Mouse (Mus musculus): ENCODE measurements around the gene Gm20388.
A peak's percentile ranks its signal among the peaks of the same experiment; 100 is the strongest.
"Not testable (repeated sequence)": the region's sequence is repeated elsewhere in the genome, so short reads cannot be mapped to it uniquely, and the experiment has no call there.

Gene Gm20388

DNA sequence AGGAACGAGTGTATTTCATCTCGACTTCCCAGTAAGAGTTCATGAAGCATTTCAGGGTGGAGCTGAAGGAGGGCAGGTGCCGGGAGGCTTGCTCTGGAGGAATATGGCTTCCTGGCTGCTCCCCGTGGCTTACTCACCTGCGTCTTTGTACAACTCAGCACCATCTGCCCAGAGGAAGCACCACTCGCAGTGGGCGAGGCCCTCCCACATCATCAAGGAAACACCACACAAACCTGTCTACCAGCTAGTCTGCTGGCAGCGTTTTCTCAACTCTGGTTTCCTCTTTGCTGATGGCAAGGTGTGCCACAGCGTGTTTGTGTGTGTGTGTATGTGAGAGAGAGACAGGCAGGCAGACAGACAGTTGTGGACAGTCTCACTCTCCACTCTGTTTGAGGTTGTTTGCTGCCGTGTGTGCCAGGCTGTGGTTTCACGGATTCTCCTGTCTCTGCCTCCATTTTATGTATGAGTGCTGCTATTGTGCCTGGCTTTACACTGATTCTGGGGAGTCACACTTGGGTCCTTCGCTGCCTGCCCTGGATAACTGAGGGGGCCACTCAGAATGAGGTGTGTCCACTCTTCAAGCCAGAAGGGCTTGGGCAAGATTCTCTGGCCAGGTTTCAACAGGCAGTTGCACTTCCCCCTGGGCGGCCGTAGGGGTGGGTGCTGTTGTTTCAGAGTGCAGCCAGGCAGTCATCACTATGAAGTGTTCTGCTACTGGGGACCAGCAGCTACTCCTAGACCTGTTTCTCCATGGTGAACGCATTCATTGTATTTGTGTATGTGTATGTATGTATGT lies 3580.8 kb downstream of the Gm20388 start:
- no peak for DNase-seq (ENCODE audit: low spot score in 2 of 2)

DNA sequence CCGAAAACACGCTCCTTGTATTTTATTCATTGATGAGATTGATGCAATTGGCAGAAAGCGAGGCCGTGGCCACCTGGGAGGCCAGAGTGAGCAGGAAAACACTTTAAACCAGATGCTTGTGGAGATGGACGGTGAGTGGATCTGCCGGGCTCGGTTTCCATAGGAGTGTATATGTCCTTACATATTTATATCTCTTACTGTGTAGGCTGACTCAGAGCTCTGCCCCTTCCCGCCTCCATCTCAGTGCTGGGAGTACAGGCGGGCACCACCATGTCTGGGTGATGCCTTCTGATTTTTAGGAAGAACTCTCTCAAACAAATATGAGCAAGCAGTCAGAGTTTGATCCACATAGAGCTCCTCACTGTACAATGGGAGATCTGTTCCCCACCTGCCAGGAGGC lies 3582.3 kb downstream of the Gm20388 start:
- no peak for DNase-seq (ENCODE audit: low spot score in 2 of 2)

DNA sequence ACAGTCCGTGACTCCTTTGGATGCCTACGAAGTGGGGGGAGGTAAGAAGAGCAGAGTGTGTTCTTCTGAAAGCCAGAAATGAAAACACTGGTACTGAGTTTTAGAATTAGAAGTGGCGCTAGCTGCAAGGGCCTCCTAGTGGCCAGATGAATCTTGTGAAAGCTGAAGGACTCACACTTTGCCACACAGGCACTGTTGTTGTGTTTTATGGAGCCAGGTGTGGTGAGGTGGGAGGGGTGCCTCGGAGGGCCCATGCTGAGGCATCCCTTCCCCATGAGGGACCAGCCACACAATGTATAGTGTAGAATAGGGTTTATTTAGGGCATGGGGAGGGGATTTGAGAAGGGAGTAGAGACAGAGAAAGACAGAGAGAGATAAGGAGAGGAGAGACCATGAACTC lies 3587.1 kb downstream of the Gm20388 start:
- DNase-seq (ENCODE audit: low spot score in 2 of 2): no peak

DNA sequence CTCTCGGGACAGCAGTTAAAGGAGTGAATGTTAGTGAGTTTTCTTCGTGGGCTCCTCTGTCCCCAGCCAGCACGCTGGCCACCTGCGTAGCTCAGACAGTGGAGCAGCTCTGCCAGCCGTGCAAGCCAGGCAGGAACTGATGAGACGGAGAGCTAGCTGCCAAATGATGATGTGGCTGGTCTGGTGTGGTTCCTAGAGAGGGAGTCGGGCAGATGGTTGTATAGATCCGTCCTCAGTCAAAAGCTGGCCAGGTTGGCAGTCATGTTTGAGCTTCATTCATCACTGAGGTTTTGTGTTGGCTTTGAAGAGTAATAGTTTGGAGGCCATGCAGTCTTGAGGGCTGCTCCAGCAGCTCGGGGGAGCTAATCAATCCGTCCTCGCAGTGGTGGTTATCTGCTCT lies 3588.3 kb downstream of the Gm20388 start:
- DNase-seq (ENCODE audit: low spot score in 2 of 2): no peak

DNA sequence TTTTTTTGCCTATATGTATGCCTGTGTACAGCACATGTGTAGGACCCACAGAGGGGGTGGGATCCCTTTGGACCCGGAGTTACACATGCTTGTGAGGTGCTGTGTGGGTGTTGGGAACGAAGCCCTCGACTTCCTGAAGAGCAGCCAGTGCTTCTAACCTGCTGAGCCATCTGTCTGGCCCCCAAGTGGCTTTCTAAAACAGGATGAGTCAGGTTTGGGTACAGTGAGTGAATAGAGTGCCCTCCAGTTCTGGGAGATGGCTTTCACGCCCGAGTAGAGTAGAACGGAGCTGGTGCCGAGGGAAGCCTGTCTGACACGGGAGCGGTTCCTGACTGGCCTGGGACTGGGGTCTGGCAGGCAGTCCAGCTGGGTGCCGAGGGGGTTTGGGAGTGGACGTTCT lies 3588.9 kb downstream of the Gm20388 start:
- no peak for DNase-seq (ENCODE audit: low spot score in 2 of 2)

DNA sequence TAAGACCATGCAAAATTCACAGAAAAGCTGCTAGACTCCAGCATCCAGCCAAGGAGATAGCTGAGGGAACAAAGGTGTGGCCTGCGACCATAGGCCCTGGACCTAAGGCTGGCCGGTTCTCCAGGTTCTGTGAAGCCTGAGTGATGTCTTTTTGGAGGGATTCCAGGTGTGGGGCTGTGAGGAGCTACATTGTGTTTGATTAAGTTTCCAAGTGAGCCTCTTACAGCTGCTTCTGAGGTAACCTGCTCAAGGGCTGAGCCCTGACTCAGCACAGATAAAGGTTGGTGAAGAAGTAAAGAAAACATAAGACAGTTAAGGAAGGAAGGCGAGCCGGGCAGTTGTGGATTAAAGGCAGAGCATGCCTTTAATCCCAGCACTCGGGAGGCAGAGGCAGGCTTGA lies 3591.6 kb downstream of the Gm20388 start:
- no peak for DNase-seq (ENCODE audit: low spot score in 2 of 2)

DNA sequence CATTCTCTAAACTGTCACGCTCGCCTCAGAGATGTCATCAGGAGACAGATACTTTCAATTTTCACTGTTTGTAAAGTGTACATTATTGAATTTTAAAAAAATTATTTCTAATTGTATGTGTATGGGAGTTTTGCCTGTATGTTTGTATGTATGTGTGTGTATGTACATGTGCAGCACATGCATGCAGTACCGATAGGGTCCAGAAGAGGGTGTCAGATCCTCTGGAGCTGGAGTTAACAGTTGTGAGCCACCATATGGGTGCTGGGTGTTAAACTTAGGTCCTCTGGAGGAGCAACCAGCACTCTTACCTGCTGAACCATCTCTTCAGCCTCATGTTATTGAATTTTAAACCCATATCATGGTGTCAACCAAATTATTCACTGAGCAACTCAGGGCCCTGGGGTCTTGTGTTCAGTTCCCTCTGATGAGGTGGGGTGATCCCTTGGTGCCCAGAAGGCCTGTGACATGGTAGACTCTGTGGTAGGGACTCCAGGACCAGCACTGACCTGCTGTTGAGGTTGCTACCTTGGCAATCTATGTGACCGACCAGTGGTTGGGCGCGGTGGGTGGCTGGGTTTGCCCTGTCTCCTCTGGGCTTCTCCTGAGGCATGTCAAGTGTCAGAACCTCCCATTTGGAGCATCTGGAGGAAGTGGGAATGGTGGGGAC lies 3593.3 kb downstream of the Gm20388 start:
- DNase-seq (ENCODE audit: low spot score in 2 of 2): no peak

DNA sequence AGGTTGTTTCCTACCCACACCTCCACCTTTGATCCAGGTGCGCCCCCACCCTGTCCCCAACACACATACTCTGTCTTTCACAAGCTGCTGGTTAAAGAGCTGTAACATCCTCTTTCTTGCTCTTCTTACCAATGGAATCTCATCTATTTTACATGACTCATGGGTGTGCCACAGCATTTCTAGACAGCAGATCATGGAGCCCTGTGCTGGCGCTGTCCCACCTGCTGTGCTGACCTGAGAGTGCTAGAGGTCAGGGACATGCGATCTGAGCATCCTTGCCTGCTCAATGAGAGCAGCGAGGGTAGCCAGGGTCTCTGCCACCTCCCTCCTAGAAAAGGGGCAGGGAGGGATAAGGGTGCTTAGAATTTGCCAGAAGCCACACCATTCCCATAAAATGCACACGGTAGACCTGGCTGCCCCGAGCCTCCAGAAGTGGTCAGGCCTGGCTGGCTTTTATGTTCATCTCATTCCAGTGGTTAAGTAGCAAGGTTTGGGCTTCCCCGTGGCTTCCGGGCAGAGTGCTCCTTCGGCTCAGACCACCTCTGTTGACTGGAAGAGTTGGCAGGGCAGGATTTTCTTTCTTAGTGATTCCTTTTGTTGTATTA lies 3594.1 kb downstream of the Gm20388 start:
- no peak for DNase-seq (ENCODE audit: low spot score in 2 of 2)

DNA sequence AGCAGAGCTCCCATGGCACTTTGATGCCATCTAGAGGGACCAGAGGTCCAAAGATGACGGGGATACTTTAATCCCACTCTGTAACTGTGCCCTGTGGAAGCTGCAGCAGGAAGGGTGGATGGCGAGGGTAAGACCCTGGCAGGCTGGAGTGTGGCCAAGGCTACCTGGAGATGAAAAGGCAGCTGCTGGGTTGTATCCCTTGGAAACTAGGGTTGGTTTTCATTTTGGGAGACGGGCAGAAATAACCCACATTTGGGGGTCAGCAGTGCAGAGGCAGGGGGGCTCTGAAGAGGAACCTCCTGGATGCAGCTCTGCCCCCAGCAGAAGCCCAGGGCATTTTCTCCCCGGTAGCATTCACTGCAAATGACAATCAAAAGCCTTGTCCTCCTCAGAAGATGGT lies 3594.6 kb downstream of the Gm20388 start:
- no peak for DNase-seq (ENCODE audit: low spot score in 2 of 2)

DNA sequence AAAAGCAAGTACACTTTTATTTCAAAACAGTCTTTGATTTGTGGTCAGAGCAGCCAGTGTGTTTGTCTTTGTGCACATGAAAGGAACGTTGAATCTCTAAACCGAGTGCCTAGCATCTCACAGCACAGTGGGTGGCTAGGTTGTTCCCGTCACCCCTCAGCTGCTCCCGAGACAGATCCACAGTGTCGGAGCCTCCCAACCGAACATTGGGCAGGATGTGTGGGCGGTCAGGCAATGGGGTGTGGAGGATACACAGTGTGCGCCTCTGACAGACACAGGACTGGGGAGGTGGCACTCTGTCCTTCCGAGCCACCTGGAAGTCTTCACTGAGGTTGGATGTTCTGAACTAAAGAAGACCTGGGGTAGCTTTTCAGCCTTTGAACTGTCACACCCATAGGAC lies 3595.1 kb downstream of the Gm20388 start:
- no peak for DNase-seq (ENCODE audit: low spot score in 2 of 2)

DNA sequence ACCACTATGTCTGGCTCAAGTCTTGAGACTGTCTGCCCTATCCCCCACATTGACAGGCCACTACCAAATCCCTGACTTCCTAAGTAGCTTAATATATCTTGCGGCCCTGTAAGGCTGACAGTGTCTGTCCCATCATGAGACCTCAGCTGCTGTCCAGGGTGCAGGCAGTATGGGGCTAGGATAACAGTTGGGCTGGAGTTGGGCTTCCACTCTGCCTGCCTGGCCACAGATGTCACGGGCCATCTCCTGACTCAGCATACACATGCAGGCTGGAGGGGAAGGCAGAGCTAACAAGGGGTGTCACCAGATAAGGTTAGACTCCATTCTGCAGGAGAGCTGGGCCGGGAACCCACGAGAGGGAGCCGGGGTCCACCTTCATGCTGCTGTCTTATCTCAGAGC lies 3596.5 kb downstream of the Gm20388 start:
- DNase-seq (ENCODE audit: low spot score in 2 of 2): no peak

DNA sequence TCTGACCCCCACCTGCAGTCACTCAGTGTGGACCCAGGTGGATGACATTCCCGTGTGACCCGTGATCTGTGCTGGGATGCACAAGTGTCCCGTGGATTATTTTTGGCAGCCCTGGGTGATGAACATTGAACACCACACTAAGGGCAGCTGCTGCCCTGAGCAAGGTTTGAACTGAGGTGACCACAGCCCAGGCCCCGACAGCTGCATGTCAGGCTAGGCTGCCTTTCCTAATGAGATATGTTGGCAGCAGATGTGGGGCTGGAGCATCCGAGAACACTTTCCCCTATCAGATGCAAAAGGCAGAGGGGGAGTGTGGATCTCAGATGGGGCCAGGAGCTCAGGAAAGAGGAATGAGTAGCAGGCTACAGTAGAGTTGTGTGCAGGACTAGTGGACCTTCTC lies 3600.2 kb downstream of the Gm20388 start:
- DNase-seq (ENCODE audit: low spot score in 2 of 2): no peak

DNA sequence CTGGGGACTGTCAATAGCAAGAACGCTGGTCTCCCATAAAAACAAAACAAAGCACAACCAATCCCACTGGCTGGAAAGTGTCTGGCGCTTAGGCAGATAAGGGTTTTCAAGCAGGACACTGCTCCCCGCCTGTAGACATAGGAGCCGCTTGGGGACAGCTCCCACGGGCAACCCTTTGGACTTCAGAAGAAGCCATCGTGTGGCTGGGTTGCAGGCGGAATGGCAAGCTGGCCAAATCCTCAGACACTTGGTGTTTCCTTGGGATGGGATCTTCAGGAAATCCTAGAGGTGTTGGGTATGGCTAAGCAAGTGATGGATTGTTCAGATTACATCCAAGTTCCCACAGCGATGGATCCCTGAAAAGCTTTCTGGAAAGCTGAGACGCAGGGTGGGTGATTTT lies 3603.5 kb downstream of the Gm20388 start:
- no peak for DNase-seq (ENCODE audit: low spot score in 2 of 2)

DNA sequence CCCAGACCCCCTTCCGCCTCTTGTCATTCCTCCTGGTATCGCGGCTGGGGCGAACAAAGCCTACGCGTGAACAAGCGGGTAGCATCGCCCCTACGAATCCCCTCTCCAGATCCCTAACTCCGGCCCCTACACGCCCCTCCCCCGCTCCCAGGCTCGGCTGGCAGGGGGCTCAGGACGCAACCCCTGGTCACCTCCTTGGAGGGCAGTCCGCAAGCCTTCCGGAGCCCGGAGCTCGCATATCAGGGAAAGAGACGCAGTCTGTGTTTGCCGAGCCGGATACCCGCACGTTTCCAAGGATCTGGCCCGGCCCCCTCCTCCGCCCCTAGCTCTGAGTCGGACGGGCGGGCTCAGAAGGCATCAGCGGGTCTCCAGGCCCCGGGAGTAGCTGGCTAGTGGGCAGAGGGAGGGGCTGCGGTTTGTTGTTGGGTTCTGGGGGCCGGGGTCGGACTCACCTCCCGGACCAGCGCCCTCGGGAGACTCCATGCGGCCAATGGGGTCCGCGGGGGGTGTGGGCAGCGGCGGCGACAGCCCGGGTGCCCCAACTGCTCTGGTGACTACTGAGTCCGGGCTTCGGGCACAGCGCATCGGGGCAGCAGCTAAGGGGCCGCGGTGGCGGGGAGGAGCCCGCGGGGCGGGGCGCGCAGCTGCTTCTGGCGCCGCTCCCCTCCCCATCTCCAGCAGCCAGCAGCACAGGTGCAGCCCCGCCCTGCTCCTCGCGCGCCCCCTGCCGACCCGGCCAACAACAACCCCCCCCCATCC lies 3604.3 kb downstream of the Gm20388 start, which contains the start of gene Dbndd1:
Gene Dbndd1, minus strand, starts transcription at position 683 of the 759 bp plus-strand sequence.
- peak; percentile 47 to 81 for DNase-seq (ENCODE audit: low spot score in 2 of 2)

DNA sequence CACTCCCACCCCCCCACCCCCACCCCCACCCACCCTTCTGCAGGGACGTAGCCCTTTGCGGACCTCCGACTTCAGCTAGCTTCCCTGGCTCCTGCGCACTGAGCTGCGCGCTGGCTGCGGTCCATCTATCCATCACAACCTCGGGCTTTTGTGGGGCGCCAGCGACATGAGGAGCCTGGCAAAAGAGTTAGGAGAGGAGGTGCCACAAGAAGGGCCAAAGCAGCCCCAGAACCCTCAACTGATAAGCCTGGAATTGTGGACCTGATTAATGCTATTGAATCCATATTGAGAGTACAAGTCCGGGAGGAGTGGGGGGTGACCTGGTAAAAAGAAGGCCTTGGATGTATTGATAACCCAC lies 3604.9 kb downstream of the Gm20388 start:
- DNase-seq (ENCODE audit: low spot score in 2 of 2): no peak

DNA sequence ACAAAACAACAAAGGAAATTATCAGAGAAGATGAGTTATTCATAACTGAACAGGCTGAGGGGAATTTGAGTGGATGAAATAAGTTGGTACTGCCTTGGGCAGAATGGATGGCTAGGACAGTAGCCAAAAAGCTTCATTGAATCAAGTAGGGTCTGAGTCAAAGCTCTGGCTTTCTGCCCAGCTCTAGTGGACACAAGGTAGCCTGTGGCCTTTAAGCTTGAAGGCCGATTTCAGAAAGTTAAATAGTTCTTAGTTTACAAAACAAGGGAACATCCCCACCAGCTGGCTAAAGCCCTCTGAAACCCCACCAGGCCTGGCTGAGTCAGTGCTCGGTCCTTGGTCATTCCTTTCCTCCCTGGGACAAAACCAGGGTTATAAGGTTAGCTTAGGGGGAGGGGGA lies 3606.0 kb downstream of the Gm20388 start:
- no peak for DNase-seq (ENCODE audit: low spot score in 2 of 2)

DNA sequence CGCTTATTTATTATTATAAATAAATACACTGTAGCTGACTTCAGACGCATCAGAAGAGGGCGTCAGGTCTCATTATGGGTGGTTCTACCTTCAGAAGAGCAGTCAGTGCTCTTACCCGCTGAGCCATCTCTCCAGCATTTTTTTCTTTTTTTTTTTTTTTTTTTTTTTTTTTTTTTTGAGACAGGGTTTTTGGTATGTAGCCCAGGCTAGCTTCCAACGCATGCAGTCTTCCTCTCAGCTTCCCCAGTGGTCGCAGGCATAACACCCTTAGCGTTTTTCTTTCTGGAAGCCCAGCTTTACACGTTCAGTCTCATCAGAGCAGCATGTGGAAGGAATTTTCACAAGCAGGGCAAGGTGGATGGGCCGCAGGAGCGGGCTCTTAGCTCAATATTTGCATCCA lies 3607.5 kb downstream of the Gm20388 start:
- no peak for DNase-seq (ENCODE audit: low spot score in 2 of 2)

DNA sequence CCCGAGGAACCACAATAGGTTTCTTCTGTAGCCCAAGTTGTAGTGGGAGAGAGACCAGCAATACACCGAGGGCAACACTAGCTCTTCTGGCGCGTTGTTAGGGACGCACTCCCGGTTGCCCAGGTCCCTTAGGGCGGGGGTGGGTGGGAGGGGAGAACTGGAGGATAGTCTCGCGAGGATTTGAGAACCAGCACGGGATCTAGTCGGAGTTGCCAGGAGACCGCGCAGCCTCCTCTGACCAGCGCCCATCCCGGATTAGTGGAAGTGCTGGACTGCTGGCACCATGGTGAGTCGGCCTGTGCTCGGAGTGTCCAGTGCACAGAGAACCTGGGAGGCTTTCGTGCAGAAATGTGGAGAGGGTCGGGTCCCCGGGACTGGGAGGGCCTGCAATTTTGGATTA lies 3608.0 kb downstream of the Gm20388 start, which contains the start of gene Gas8:
Gene Gas8, plus strand, starts transcription at position 168 of the 400 bp plus-strand sequence.
- peak; percentile 75 to 84 for DNase-seq (ENCODE audit: low spot score in 2 of 2)

DNA sequence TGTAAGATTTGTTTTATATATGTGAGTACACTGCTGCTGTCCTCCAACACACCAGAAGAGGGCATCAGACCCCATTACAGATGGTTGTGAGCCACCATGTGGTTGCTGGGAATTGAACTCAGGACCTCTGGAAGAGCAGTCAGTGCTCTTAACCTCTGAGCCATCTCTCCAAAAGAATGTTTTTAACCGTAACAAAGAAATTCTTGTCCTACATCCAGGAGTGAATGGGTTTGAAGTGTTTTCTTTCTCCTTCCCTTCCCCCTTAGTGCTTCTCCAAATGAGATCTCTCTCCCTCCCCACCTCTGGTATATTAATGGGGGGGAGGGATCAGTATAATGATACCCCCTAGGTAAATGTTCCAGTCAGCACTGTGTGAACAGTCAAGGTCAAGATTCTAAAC lies 3609.4 kb downstream of the Gm20388 start:
- DNase-seq (ENCODE audit: low spot score in 2 of 2): not testable (repeated sequence)

DNA sequence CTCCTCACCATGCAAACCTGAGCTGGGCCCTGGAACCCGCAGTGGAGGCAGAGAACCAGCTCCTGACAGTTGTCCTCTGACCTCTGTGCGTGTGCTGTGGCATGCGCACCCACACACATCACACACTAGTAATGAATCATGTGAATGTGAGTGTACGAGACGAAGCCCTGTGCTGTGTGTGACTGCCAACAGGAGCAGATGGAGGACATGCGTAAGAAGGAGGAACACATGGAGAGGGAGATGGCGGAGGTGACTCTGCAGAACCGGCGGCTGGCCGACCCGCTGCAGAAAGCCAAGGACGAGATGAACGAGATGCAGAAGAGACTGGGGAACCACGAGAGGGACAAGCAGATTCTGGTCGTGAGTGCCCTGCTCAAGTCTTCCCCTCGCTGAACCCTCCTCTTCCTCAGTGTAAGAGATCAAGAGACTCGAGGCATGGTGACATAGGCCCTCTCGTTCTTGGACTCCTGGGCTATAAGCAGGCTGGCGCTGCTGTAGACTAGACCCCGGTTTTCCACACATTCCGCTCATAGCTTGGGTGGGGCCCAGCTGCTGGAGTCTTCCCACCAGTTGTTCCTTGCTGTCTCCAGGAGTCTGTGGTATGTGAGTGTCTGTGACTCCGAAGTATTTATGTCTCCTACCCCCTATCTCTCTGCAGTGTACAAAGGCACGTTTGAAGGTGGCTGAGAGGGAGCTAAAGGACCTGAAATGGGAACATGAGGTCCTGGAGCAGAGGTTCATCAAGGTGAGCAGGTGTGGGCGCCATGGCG lies 3617.3 kb downstream of the Gm20388 start:
- no peak for DNase-seq (ENCODE audit: low spot score in 2 of 2)

DNA sequence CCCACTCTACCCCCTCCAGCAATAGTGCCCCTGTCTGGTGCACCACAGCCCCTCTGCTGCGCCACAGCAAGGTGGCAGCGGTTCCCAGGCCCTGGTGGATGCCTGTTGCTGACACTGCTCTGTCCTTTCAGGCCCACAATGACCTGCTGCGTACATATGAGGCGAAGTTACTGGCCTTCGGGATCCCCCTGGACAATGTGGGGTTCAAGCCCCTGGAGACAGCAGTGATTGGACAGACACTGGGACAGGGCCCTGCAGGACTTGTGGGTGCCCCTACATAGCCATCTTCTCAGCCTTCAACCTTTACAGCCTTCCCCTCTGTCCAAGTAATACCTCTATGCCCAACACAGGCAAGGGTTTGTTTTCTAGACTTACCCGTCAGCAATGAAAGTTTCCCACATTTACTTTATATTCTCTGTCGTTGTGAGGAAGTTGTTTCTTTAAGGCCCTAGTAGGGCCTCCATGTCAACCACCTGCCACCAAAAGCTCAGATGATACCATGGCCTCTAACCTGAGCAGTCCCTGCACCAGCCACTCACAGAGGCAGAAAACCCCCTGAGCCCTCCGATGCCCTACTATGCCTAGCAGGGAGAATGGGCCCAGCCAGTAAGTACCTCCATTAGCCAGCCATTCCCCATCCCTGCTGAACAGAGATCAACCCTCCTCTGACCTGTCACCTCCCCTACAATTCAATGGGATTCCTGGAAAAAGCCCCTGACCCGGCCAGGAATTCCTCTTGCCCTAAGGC lies 3625.8 kb downstream of the Gm20388 start:
- peak in 1 of 2 experiments; percentile 54 for DNase-seq (ENCODE audit: low spot score in 2 of 2)
